8 mouse cellular contexts compared by ENCODE assay signal in genomic region chr4:72199571-72200558, GRCm38 (mm10). TPM values are rescaled to one million over a fixed set of nuclear protein-coding genes. Genes with fewer than 3 reads are reported as not detected.
DNase-seq lines count a peak whose midpoint lies in the region; ATAC-seq lines count a peak whose summit lies in the region.

No protein-coding gene starts in this region.

- peak overlapping the region; percentile 91 for H3K4me2 ChIP-seq in lung, embryonic 15.5 days

- peak overlapping the region; percentile 96 for H3K4me3 ChIP-seq in forebrain, embryonic 10.5 days
- H3K4me3 ChIP-seq in lung, embryonic 15.5 days, result peak overlapping the region; percentile 89

- H3K4me1 ChIP-seq in forebrain, embryonic 10.5 days, result peaks cover 60% of the 10 kb centered on the region
- peaks cover 38% of the 10 kb centered on the region for H3K4me1 ChIP-seq in lung, embryonic 15.5 days

- no peaks in the 10 kb centered on the region; the same call in 1 of the 2 replicates for H3K27me3 ChIP-seq in forebrain, embryonic 10.5 days (ENCODE audit: poor library complexity, severe bottlenecking)
- no peaks in the 10 kb centered on the region for H3K27me3 ChIP-seq in lung, embryonic 15.5 days

- peaks cover 20% of the 10 kb centered on the region for H3K36me3 ChIP-seq in forebrain, embryonic 10.5 days (replicated peaks)
- H3K36me3 ChIP-seq in lung, embryonic 15.5 days, result no peaks in the 10 kb centered on the region

- ATAC-seq in lung, embryonic 15.5 days (ENCODE audit: borderline replicate concordance, extremely low read depth, low FRiP score, low TSS enrichment), result 0 out of 2 replicates have a peak, but pooled peaks have one; percentile 1

- DNase-seq in 3T3-L1 (ENCODE audit: low read depth, low spot score), result peak; percentile 58
- DNase-seq in adrenal gland, adult 8-10 months, result peak; percentile 42
- peak; percentile 62 for DNase-seq in forebrain, embryonic 10.5 days (ENCODE audit: extremely low spot score, low spot score)
- DNase-seq in heart, postnatal 14 days, result peak; percentile 53 to 60
- peak; percentile 39 to 48 for DNase-seq in layer of hippocampus, adult 8-10 months (ENCODE audit: low spot score in 2 of 2)
- DNase-seq in retina, embryonic 14.5 days (ENCODE audit: low spot score), result peak; percentile 61
- DNase-seq in urinary bladder, adult 2 months (ENCODE audit: low spot score), result peak; percentile 60

- WGBS in forebrain, embryonic 10.5 days, result under 1% methylated on average over 103 of the region's 103 CpGs
- under 1% methylated on average over 102 of the region's 103 CpGs for WGBS in lung, embryonic 15.5 days

- no peaks in the 10 kb centered on the region for H3K9me3 ChIP-seq in forebrain, embryonic 10.5 days
- H3K9me3 ChIP-seq in lung, embryonic 15.5 days, result no peaks in the 10 kb centered on the region

- H3K9ac ChIP-seq in lung, embryonic 15.5 days, result peak overlapping the region; percentile 82

- H3K27ac ChIP-seq in forebrain, embryonic 10.5 days, result peak overlapping the region; percentile 98
- H3K27ac ChIP-seq in lung, embryonic 15.5 days, result peak overlapping the region; percentile 97

- intact Hi-C loops in heart, postnatal 14 days (cut with DNase I), result loop anchor here (5.0 to 10.0 kb wide), 2 partner anchors 83 to 135 kb away; no protein-coding TSS in a partner anchor

RNA-seq across cellular contexts. Expression of gene Tle1, which starts 0.9 kb away (rescaled TPM):
- 10 to 100 TPM; 35.8 to 50.7 (median 42.2) TPM for total RNA-seq in adrenal gland, adult 8-10 months (2022)
- polyA plus RNA-seq in forebrain, embryonic 10.5 days (2016; fragmentation: Nextera tagmentation; extraction: Ambion mirVana), result 39.2 and 39.8 TPM in 2 replicates
- 10 to 100 TPM; 11.6 to 14.3 TPM for total RNA-seq in heart, postnatal 14 days (2021)
- 10 to 100 TPM; 60.0 to 75.2 (median 70.1) TPM for total RNA-seq in layer of hippocampus, adult 8-10 months (2022)
- 18.1 and 18.2 TPM in 2 replicates for polyA plus RNA-seq in lung, embryonic 15.5 days (2015; fragmentation: Nextera tagmentation; extraction: Ambion mirVana)
- 32.0 and 32.4 TPM in 2 replicates for polyA plus RNA-seq in urinary bladder, adult 2 months (2012; rRNA removed)

Comparison
In these comparisons a context has a peak if more than half of its experiments do, and no peak if none do; other contexts are left out.
1. Peak in every context shown above with its lines: DNase-seq, ATAC-seq, H3K4me3 ChIP-seq and H3K27ac ChIP-seq.